Mouse (Mus musculus) liver, adult (tissue): ENCODE measurements around the gene Hip1r.

ENCODE experiments used
- GATA4 ChIP-seq: IDR thresholded peaks from 2 replicates; pipeline ENCODE4 v1.6.1; 2014; ENCODE audit warnings: mild to moderate bottlenecking, low read length; ENCODE audit not compliant: insufficient replicate concordance

Hip1r gene

DNA sequence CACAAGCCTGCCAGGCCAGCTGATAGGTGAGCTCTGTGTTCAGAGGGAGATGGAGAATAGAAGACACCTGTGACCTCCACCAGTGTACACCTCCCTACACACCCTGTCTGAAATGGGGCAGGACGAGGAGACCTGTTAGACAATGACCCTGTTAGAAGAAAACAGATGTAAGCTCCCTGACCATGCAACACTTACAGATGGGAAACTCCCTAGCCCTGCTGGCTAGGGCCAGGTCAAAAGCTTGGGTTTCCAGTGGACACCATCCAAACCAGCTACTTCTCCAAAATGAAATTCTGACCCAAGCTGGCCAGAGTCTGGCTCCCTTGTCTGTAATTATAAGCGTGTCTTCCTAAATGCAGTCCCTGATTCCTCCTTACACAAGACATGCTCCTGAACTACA, 42.3 kb downstream of the Hip1r start:
- no peak for TF ChIP-seq GATA4

DNA sequence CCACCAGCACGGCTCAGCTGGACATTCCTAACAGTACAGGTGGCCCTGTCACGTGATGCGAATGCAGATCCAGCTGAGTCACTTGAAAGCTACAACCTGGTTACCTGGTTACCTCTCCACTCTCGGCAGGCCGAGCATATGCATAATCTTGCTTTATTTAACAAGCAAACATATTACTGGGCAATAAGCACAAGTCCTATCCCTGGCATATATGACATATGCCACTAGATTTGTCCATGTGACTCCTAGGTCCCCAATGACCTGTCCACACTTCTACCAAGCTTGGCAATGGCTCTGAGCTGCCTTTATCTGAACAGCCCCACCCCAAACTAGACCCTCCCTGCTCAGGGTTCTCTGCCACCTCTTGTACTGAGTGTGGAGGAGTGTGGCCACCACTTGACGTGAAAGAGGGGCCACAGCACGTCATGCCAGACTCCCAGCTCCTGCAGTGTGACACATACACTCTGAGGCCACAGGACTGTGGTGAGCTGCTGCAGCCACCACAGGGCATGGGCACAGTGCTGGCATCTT, 42.9 kb downstream of the Hip1r start:
- no peak for TF ChIP-seq GATA4

DNA sequence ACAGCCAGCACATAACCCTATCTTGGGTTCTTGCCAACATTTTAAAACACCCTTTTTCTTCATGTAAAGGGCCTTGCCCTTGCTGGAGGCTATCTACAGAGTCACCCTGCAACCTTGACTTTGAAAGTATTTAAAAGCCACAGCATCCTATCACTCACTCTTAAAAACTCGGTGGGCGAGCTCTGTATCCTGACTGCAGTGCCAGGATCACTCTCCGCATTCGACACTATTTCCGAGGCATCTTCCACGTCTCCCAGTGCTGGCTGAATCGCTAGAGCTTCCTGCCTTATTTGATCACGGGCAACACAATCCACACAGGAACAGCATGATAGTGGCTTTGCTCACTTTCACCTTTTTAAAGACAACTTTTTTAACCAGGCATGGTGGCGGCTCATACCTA, 44.5 kb downstream of the Hip1r start:
- TF ChIP-seq GATA4: no peak

DNA sequence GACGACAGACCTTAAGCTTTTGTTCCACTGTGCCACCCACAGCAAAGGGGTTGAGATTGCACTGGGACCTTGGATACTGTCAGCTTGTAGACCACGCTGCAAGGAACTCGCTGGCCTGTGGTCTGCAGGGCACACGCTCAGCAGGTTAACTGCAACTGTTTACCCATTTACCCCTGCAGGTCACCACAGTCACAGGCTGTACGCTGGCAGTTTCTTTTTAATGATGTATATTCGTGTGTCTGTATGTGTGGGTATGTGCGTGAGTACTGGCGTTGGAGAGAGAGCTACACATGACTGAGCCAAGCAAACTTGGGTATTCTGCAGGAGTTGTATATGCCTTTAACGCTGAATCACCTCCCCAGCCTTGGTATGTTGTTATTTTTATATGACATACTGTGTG, 45.2 kb downstream of the Hip1r start:
- no peak for TF ChIP-seq GATA4

DNA sequence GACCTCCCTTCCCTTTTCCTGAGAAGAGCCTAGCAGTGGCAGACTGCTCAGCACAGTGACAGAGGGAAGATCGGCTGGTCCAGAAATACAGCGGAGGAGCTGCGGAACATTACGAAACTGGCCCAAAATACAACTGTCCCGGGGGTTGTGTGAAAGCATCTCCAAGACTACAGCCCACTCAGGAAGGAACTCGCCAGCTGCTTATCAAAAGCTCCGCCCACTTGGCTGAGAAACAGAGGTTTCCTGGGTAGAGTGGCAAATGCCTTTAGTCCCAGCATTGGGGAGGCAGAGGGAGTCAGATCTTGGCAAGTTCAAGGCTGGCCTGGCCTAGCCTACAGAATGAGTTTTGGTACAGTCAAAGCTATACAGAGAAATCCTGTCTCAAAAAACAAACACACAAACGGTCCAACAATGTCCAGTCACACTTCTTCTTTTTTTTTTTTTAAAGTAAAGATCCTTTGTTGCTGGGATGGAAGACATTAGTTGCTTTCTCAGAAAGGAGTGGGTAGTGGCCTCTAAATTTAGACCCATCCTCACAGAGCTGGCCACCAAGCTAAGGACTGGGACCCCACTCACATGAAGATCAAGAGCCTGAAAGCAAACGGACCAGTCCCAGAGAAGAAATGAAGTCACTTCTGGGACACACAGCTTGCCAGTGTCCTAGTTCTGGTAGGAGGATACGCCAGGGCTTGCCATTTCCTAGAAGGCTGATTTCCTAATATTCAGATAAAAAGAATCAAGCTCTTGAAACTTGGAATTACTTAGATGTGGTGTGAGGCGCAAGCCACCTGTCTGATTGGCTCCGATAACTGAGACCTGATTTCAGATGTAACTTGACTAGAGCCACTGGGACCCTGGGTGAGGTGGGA, 46.2 kb downstream of the Hip1r start:
- peak; percentile 84; the same call in 1 of the 2 replicates for TF ChIP-seq GATA4

DNA sequence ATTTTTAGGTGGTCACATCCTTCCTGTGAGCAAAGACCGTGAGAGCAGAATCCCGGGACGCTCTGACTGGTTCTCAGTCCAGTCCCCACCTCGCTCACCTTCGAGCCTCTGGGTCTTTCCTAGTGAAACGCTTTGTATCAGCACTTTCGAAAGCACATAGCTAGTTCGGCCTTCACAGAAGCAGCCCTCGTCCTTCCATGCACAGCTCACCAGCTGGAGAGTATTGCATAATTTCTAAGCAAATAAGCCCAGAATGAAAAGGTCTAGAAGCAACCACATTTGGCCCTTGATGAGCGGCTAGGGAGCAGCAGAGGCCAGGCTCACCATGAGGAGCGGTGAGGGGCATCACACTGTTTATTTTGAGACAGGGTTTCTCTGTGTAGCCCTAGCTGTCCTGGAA, 47.7 kb downstream of the Hip1r start:
- TF ChIP-seq GATA4: no peak

DNA sequence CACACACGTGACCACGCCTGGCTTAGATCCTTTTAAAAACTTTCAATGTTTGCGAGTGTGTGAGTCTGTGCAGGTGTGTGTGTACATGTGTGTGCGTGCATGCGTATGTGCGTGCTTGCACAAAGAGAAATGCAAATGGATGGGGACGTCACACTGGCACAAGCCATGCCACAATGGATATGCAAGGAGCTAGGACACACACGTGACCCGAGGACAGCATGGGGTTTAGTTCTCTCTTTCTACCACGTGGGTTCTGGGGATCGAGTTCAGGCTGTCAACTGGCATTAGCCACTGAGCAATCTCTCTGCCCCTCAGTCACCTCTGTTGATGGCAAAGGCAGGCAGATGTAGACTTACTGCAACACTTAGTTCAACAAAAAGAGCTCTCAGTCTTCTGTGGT, 48.3 kb downstream of the Hip1r start:
- TF ChIP-seq GATA4: no peak

DNA sequence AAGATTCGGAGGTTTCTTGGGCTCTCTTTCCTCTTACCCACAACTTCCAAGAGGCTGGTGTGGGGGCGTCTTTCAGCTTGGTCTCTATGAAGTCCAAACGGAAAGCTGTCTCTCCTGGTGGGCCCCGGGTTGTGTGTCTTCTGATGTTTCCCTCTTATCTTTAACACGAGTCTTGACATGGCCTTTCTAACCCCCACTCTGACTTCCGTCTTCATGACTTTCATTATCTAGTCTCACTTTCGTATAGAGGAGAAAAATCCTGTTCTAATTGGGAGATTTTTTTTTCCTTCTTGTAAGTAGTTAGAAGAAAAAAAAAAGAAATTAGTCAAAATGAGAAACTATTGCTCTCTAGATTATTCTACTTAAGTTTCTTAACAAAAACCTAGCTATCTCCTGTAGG, 48.9 kb downstream of the Hip1r start:
- peak; percentile 22; the same call in 1 of the 2 replicates for TF ChIP-seq GATA4

DNA sequence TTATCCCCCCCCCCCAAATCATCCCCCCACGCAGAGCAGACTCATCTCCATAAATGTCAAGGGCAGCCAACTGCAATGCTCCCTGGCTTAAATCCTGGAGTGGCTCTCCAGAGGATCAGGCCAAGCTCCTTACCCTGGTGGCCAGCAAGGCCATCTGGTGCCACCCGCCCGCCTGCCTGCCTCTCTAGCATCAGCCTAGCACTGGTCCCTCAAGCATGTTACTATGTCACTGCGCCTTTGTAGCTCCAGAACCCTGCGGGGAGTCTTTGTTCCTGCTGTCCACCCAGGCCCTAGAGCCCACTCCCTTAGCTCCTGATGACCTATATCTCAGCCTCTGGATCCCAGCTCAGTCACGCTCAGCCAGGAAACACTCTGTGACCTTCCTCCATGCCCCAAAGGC, 51.2 kb downstream of the Hip1r start:
- TF ChIP-seq GATA4: peak; percentile 9; the same call in 1 of the 2 replicates

DNA sequence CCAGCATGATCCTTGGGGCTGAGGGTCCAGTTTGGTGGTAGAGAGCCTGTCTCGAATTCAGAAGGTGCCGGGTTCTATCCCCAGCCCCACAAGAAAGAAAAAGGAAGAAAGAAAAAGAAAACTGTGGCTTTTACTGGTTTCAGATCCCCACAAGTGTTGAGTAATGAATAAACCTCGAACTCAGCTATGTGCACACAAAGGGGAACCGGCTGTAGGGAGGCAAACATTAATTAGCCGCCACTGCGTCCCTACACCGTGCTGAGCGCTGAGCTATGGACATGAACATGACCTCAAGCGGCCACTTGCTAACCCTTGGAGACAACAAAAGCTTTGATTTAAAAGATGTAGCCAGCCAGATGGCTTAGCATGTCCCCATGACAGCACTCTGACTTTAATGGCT, 51.7 kb downstream of the Hip1r start:
- TF ChIP-seq GATA4: no peak

DNA sequence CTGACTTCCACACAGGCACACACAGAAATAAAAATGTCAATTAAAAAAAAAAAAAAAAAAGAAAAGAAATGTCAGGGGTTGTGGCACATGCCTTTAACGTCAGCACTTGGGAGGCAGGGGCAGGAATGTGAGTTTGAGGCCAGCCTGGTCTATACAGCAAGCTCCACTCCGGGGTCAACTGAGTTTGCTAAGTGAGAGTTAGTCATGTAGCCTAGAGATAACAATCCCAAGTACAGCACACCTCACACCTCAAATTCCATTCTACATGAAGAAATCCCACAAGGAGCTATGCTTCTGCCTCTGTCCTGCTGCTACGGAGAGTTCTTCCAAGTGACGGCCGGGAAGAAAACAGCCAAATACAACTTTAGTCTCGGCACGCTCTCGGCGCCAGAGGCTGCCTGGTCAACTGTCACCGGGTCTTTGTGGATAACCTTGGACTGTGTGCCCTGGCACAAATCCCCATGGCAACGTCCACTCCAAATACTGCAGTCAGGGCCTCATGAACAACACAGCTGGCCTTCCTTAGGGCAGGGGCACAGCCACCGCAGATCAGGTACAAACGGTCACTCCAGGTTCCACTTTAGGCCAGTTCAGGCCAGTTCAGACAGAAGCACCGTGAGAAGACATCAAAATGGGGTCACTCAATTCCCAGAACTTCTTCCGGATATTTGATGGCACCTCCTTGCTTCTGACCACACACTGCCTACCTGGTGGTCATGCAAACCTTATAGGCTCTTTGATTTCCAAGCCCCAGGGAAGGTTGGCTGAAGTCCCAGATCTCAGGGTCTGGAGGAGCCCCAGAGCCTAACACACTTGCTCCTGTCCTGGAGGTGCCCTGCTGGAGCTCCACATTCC, 52.4 kb downstream of the Hip1r start:
- no peak for TF ChIP-seq GATA4

DNA sequence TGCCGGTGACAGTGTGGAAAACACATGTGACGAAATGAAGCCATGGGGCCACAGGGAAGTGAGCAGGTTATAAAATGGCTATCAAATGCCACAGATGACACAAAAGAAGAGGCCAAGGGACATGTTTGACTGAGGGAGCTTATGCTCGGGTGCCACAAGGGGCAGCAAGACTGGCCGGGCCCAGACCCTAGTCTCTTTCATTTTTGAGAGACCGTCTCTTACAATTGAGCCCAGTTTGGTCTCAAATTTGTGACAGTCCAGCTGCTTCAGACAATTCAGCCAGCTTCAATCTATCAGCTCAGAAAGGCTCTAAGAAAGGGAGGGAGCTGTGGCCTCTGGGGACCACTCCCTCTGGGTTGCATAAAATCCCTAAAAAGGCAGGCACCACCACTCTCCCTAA, 53.1 kb downstream of the Hip1r start:
- TF ChIP-seq GATA4: no peak

DNA sequence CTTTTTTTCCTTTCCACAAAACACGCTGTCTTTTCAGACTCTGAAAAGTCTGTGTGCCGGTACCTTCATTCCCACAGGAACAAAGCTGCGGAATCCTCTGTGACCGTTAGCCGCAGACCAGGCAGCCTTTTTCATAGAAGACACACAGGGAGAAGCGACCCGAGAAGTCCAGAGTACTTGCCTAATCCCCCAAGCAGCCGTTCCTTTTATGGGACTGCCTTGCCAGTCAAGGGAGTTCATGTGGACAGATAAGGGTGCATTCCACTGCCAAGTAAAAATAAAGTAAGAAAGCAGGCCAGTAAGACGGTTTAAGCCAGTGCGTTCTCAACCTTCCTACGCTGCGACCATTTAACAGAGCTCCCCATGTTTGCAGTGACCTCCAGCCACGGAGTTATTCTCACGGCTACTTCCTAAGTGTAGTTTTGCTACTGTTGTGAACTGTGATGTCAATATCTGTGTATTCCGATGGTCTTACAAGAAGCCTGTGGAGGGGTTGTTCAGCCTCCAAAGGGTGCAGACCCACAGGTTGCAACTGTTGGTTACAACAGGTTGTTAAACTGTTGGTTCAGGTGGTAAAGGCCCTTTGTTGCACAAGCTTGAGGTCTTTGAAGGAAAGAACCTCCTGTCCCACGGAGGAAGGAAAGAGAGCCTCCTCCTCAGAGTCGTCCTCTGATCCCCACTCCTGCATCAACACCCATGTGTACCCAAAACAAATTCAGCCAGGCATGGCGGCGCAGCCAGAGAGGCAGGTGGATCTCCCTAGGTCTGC, 54.5 kb downstream of the Hip1r start:
- TF ChIP-seq GATA4: no peak

DNA sequence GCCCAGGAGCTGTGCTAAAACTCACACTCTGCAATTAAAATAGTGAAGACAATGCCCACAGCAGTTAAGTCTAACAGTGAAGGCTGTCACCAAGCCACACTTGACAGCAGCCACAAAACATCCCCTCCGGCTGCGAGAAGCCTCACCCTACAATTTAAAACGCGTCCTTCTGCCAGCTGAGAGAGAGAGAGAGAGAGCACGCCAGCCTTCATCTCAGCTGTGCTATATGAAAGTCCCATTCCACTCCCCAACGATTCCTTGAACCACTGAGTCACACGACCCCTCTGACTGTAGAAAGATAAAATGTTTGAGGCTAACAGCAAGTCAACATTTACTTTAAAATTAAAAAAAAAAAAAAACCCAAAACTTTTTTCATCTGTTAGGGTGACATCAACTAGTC, 55.3 kb downstream of the Hip1r start:
- no peak for TF ChIP-seq GATA4

DNA sequence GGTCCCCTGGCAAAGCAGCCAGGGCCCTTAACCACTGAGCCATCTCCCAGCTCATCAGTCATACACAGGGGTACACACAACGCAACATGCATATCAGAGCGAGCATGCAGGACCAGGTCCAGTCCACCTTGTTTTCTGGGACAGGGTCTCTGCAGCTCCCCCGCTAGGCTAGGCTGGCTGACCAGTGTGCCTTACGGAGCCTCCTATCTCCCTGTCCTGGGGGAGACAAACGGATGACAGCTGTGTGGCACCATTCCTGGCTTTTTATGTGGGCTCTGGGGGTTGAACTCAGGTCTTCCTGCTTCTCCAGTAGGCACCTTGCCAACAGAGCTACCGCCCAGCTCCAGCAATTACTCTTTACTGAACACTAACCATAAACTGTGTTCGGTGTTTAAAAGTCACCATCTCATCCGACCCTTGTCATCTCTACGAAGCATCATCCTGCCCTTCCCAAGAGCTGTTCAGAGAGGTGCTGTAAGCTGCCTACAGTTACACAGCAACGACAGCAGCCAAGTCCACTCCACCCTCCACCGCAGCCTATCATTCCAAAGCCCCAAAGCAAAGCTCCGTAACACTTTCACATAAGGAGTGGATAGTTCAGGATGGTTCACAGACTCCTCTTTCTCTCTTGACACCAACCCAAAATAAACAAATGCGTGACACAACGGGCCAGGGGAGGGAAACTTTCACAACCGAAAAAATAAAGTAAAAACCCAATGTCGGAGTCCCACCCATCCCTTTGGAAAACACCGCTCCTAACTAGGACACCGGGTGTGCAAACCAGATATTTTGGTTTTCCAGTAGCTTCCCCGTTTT, 56.0 kb downstream of the Hip1r start:
- TF ChIP-seq GATA4: no peak
